Mouse (Mus musculus) hindbrain, embryonic 14.5 days (tissue): Measurements from ENCODE around the gene Ppp1r3d. TPM values are rescaled to one million over a fixed set of nuclear protein-coding genes. Genes with fewer than 3 reads are reported as not detected.

Experiments used
- ATAC-seq: fragments of 200-750 bp; cut with Nextera tagmentation; 2 replicates; pipeline ENCODE4 v1.8.0; 2017; ENCODE audit warnings: moderate number of reproducible peaks, mild to moderate bottlenecking, moderate TSS enrichment, moderate library complexity; ENCODE audit not compliant: low FRiP score
- DNase-seq: peaks from one replicate; pipeline ENCODE4 v3.0.0-alpha.2; 2015; ENCODE audit warnings: low spot score
- H3K27ac ChIP-seq: fragments of 300-500 bp; sonication (generic); 2 replicates; pipeline ENCODE4 v1.5.1; 2014; ENCODE audit warnings: mild to moderate bottlenecking, moderate library complexity
- H3K27me3 ChIP-seq: fragments of 300-500 bp; sonication (generic); 2 replicates; pipeline ENCODE4 v1.6.1; 2014; ENCODE audit warnings: mild to moderate bottlenecking, low read length, mixed read lengths; ENCODE audit not compliant: control insufficient read depth, insufficient read depth
- H3K36me3 ChIP-seq: fragments of 300-500 bp; sonication (generic); replicated peaks from 2 replicates; pipeline ENCODE4 v1.6.1; 2014; ENCODE audit not compliant: control insufficient read depth, insufficient read depth
- H3K4me1 ChIP-seq: fragments of 300-500 bp; sonication (generic); replicated peaks from 2 replicates; pipeline ENCODE4 v1.6.1; 2014; ENCODE audit warnings: antibody characterized with exemption, low read length, mixed read lengths; ENCODE audit not compliant: control insufficient read depth, insufficient read depth
- H3K4me2 ChIP-seq: fragments of 300-500 bp; sonication (generic); replicated peaks from 2 replicates; pipeline ENCODE4 v1.6.1; 2014; ENCODE audit warnings: mild to moderate bottlenecking, moderate library complexity
- H3K4me3 ChIP-seq: fragments of 300-500 bp; sonication (generic); replicated peaks from 2 replicates; pipeline ENCODE4 v1.5.1; 2014; ENCODE audit warnings: mild to moderate bottlenecking, low read length
- H3K9ac ChIP-seq: fragments of 300-500 bp; sonication (generic); 2 replicates; pipeline ENCODE4 v1.6.1; 2014
- H3K9me3 ChIP-seq: fragments of 300-500 bp; sonication (generic); 2 replicates; pipeline ENCODE4 v1.6.1; 2016; ENCODE audit warnings: low read length; ENCODE audit not compliant: control insufficient read depth
- WGBS: fragments of 180-500 bp; shearing (Covaris S2); extraction: QIAGEN DNeasy Blood & Tissue Kit; methylation state at CpG from one replicate; pipeline ENCODE4 v1.1.7; 2014; 5-methylcytosine and 5-hydroxymethylcytosine counted together
- polyA plus RNA-seq: library from polyadenylated mRNA; unstranded; fragments of >200 nt; fragmentation: Nextera tagmentation; extraction: Ambion mirVana; gene quantifications from 2 replicates; pipeline ENCODE4 v1.2.1, GENCODE M21; 2014

The Ppp1r3d gene
- polyA plus RNA-seq, 1 experiment from 2014 or later: 5.0 TPM

GRCm38 (mm10) chr2:178420576-178420975 lies 6.3 kb upstream of the Ppp1r3d start:
- ATAC-seq: no peak
- Histone ChIP-seq H3K9ac (no peak overlapping the region), H3K27ac (no peak overlapping the region), H3K9me3 (no peaks in the 10 kb centered on the region), H3K27me3 (no peaks in the 10 kb centered on the region), H3K4me3 (no peak overlapping the region), H3K36me3 (0 out of 2 replicates have a peak, but pooled peaks cover 13% of the 10 kb centered on the region), H3K4me2 (no peak overlapping the region), H3K4me1 (peaks cover 10% of the 10 kb centered on the region; the same call in 1 of the 2 replicates)
- 78% methylated on average over 9 of the region's 9 CpGs for WGBS
- DNase-seq: no peak

GRCm38 (mm10) chr2:178416970-178417369 lies 2.7 kb upstream of the Ppp1r3d start:
- 57% methylated on average over 4 of the region's 4 CpGs for WGBS
- ATAC-seq: no peak
- H3K9me3 ChIP-seq: no peaks in the 10 kb centered on the region
- H3K36me3 ChIP-seq: 0 out of 2 replicates have a peak, but pooled peaks cover 13% of the 10 kb centered on the region
- no peak overlapping the region for H3K9ac ChIP-seq
- peaks cover 17% of the 10 kb centered on the region; the same call in 1 of the 2 replicates for H3K4me1 ChIP-seq
- no peak for DNase-seq
- no peak overlapping the region for H3K27ac ChIP-seq
- H3K4me2 ChIP-seq: no peak overlapping the region
- H3K4me3 ChIP-seq: no peak overlapping the region
- no peaks in the 10 kb centered on the region for H3K27me3 ChIP-seq

- ATAC-seq (no peak), DNase-seq (no peak)
- Histone ChIP-seq H3K4me3 (no peak overlapping the region), H3K4me2 (no peak overlapping the region), H3K9ac (no peak overlapping the region), H3K9me3 (no peaks in the 10 kb centered on the region), H3K27ac (no peak overlapping the region), H3K36me3 (0 out of 2 replicates have a peak, but pooled peaks cover 13% of the 10 kb centered on the region), H3K4me1 (peaks cover 16% of the 10 kb centered on the region; the same call in 1 of the 2 replicates), H3K27me3 (no peaks in the 10 kb centered on the region)
- 77% methylated on average over 13 of the region's 13 CpGs for WGBS
Observed at GRCm38 (mm10) chr2:178416427-178416826, 2.2 kb upstream of the Ppp1r3d start.

- H3K4me1 ChIP-seq: peaks cover 16% of the 10 kb centered on the region; the same call in 1 of the 2 replicates
- H3K36me3 ChIP-seq: 0 out of 2 replicates have a peak, but pooled peaks cover 8% of the 10 kb centered on the region
- peak overlapping the region; percentile 72; the same call in 1 of the 2 replicates for H3K27ac ChIP-seq
- no peaks in the 10 kb centered on the region for H3K9me3 ChIP-seq
- peak overlapping the region; percentile 53 for H3K4me3 ChIP-seq
- H3K4me2 ChIP-seq: peak overlapping the region; percentile 97
- peak overlapping the region; percentile 68 for H3K9ac ChIP-seq
- ATAC-seq (no peak), DNase-seq (no peak)
- no peaks in the 10 kb centered on the region for H3K27me3 ChIP-seq
- WGBS: 15% methylated on average over 3 of the region's 3 CpGs
Observed at GRCm38 (mm10) chr2:178415150-178415448, 827 bp upstream of the Ppp1r3d start.

- peak overlapping the region; percentile 53 for H3K4me3 ChIP-seq
- 0 out of 2 replicates have a peak, but pooled peaks cover 4% of the 10 kb centered on the region for H3K36me3 ChIP-seq
- H3K27ac ChIP-seq: peak overlapping the region; percentile 72
- no peaks in the 10 kb centered on the region for H3K27me3 ChIP-seq
- H3K4me1 ChIP-seq: peaks cover 16% of the 10 kb centered on the region; the same call in 1 of the 2 replicates
- H3K4me2 ChIP-seq: peak overlapping the region; percentile 97
- H3K9ac ChIP-seq: peak overlapping the region; percentile 68
- 13% methylated on average over 75 of the region's 75 CpGs for WGBS
- peak; percentile 28 for ATAC-seq
- DNase-seq: no peak
- no peaks in the 10 kb centered on the region for H3K9me3 ChIP-seq
Observed at GRCm38 (mm10) chr2:178413481-178414260, 601 bp downstream of the Ppp1r3d start.

- no peak for DNase-seq
- Histone ChIP-seq H3K4me2 (peak overlapping the region; percentile 97), H3K36me3 (0 out of 2 replicates have a peak, but pooled peaks cover 3% of the 10 kb centered on the region), H3K27me3 (no peaks in the 10 kb centered on the region), H3K9ac (no peak overlapping the region), H3K4me3 (peak overlapping the region; percentile 53), H3K9me3 (no peaks in the 10 kb centered on the region), H3K27ac (no peak overlapping the region), H3K4me1 (peaks cover 16% of the 10 kb centered on the region; the same call in 1 of the 2 replicates)
- WGBS: 55% methylated on average over 13 of the region's 13 CpGs
- ATAC-seq: no peak
Observed at GRCm38 (mm10) chr2:178413081-178413480, 1.2 kb downstream of the Ppp1r3d start.

- DNase-seq (no peak), ATAC-seq (no peak)
- H3K27ac ChIP-seq: no peak overlapping the region
- peaks cover 16% of the 10 kb centered on the region; the same call in 1 of the 2 replicates for H3K4me1 ChIP-seq
- no peak overlapping the region for H3K9ac ChIP-seq
- H3K4me3 ChIP-seq: no peak overlapping the region
- H3K4me2 ChIP-seq: peak overlapping the region; percentile 97; the same call in 1 of the 2 replicates
- no peaks in the 10 kb centered on the region for H3K9me3 ChIP-seq
- no peaks in the 10 kb centered on the region for H3K36me3 ChIP-seq
- no peaks in the 10 kb centered on the region for H3K27me3 ChIP-seq
- 68% methylated on average over 6 of the region's 6 CpGs for WGBS
Observed at GRCm38 (mm10) chr2:178412598-178412997, 1.7 kb downstream of the Ppp1r3d start.

GRCm38 (mm10) chr2:178410286-178410685 lies 4.0 kb downstream of the Ppp1r3d start:
- no peak overlapping the region for H3K4me3 ChIP-seq
- H3K27me3 ChIP-seq: no peaks in the 10 kb centered on the region
- ATAC-seq (no peak), DNase-seq (no peak)
- H3K4me2 ChIP-seq: no peak overlapping the region
- H3K4me1 ChIP-seq: peaks cover 10% of the 10 kb centered on the region; the same call in 1 of the 2 replicates
- no peaks in the 10 kb centered on the region for H3K36me3 ChIP-seq
- no peak overlapping the region for H3K9ac ChIP-seq
- H3K9me3 ChIP-seq: no peaks in the 10 kb centered on the region
- WGBS: 85% methylated on average over 6 of the region's 6 CpGs
- H3K27ac ChIP-seq: no peak overlapping the region

- Histone ChIP-seq H3K36me3 (no peaks in the 10 kb centered on the region), H3K4me3 (no peak overlapping the region), H3K9me3 (no peaks in the 10 kb centered on the region), H3K4me1 (0 out of 2 replicates have a peak, but pooled peaks cover 7% of the 10 kb centered on the region), H3K4me2 (no peak overlapping the region), H3K27ac (no peak overlapping the region), H3K9ac (no peak overlapping the region), H3K27me3 (no peaks in the 10 kb centered on the region)
- 63% methylated on average over 1 of the region's 1 CpGs for WGBS
- ATAC-seq (no peak), DNase-seq (no peak)
Observed at GRCm38 (mm10) chr2:178409024-178409423, 5.2 kb downstream of the Ppp1r3d start.
